Mouse (Mus musculus) 3T3-L1 (cell line): ENCODE data around the gene Rccd1.

Experiments
- DNase-seq: peaks from one replicate; pipeline ENCODE4 v3.0.0-alpha.2; 2015; ENCODE audit warnings: low read depth, low spot score

Rccd1 gene

GRCm38 (mm10) chr7:80260625-80261371, 63.5 kb downstream of the Rccd1 start, which contains the start of gene Ngrn:
Ngrn (plus strand) TSS chr7:80261215.
- DNase-seq = peak; percentile 92

DNA sequence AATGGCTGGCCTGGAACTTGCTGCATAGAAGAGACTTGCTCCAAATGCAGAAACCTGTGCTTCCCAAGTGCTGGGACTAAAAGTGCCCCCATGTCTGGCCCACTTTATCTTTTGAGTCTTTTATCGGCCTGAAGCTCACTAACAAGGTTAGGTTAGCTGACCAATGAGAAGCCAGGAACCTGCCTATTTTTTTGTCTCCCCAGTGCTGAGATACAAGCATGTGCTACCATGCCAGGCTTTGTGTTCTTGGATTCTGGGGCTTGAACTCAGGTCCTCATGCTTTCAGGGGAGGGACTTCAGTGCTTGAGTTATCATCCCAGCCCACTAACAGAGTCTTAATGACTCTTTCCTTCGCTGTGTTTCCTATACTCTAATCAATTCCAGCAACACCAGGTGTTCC, 66.5 kb downstream of the Rccd1 start:
- DNase-seq = no peak

DNA sequence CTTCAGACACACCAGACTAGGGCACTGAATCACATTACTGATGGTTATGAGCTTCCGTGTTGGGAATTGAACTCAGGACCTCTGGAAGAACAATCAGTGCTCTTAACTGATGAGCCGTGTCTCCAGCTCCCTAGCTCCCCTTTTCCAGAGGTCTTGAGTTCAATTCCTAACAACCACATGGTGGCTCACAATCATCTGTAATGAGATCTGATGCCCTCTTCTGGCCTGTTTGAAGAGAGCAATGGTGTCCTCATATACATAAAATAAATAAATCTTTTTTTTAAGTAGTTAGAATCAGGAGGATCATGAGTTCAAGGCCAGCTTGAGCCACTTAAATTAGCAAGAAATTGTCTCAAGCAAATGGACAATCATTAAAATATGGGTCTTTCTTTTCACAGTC, 68.3 kb downstream of the Rccd1 start:
- DNase-seq = peak; percentile 31

- no peak for DNase-seq
Measured at GRCm38 (mm10) chr7:80252886-80253285, 71.4 kb downstream of the Rccd1 start.

GRCm38 (mm10) chr7:80252437-80252836, 71.8 kb downstream of the Rccd1 start:
- DNase-seq = peak; percentile 9

DNA sequence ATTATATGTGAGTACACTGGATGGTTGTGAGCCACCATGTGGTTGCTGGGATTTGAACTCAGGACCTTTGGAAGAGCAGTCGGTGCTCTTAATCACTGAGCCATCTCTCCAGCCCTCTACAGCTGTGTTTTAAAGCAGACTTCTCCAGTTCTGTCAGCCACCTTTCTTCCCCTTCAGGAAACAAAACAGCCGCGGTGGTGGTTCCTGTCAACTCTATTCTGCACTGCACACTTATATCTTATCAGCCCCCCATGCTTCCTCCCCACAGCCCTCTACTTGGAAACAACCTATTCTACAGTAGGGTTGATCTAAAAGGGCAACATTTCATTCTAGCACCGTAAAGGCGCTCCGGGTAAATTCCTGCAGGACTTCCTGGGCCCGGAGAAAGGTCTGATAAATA, 77.4 kb downstream of the Rccd1 start:
- no peak for DNase-seq

- DNase-seq = peak; percentile 97
Measured at GRCm38 (mm10) chr7:80246148-80246721, 78.0 kb downstream of the Rccd1 start, which contains the start of gene Ttll13. Ttll13 (plus strand) TSS chr7:80246376.

DNA sequence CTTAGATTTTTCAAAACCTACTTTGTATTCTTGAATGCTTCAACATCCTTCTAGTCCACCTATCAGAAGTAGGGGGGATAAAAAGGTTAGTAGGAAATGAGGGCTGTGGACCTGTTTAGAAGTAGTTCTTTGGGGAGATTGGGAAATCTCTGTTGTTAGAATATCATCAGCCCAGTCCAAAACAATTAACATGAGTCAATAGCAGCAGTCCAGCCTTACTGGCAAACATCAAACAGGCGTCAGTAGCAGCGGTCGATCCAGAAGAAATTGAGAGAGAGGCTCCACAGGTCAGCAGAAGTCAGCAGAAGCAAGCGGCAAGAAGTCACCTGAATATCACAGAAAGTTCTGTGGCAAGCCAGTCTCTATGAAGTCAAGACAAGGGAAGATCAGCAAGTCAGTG, 79.4 kb downstream of the Rccd1 start:
- DNase-seq = no peak
